Mouse (Mus musculus): ENCODE measurements at regions not wholly inside any gene's neighbourhood (a gene's known extent, or its start where the extent isn't known, plus 50 kb on each side); places are given as distances from the start of the nearest gene placed in this dataset.

DNA sequence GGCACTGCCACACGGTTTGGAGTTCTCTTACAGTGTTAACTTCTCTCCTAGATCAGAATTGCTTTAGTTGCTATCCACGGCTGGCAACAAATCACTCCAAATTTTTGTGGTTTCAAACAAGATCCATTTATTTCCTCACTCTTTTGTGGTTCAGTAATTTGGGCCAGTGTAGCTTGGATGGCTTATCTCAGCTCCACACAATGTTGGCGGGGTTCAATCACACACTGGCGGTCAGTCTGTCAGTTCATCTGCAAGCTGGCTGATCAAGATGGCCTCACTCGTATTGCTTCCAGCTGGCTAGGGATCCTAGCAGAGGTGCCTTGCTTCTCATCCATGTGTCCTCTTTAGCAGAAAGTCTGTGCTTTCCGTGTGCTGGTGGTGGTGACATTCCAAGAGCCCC is 577.7 kb upstream of the Fam160b2 start:
- TF ChIP-seq POLR2A (IDR thresholded peaks at IDR 0.05; ENCODE audit: borderline replicate concordance, extremely low read depth, insufficient read depth, insufficient read length, poor library complexity, severe bottlenecking): no peak
- no peak for TF ChIP-seq CTCF (IDR thresholded peaks at IDR 0.05; ENCODE audit: borderline replicate concordance, extremely low read depth, insufficient read depth, insufficient read length)

Data from brain, embryonic 14.5 days (tissue).